Mouse (Mus musculus): ENCODE data around the gene Atp4b. TPM values are rescaled to one million over a fixed set of nuclear protein-coding genes. Genes with fewer than 3 reads are reported as not detected.

The Atp4b gene
- not detected for polyA plus RNA-seq (2017; shearing (Covaris generic))

GRCm38 (mm10) chr8:13396725-13397124 lies at the start of gene Atp4b:
Gene Atp4b (minus strand): TSS chr8:13396825.

GRCm38 (mm10) chr8:13434889-13435288 lies 38.3 kb upstream of the Atp4b start, which contains the start of gene Tmem255b:
Gene Tmem255b (plus strand): TSS chr8:13435189.

GRCm38 (mm10) chr8:13404666-13405131 lies 8.1 kb upstream of the Atp4b start, which contains the start of gene Grk1:
Gene Grk1 (plus strand): TSS chr8:13405081.

DNA sequence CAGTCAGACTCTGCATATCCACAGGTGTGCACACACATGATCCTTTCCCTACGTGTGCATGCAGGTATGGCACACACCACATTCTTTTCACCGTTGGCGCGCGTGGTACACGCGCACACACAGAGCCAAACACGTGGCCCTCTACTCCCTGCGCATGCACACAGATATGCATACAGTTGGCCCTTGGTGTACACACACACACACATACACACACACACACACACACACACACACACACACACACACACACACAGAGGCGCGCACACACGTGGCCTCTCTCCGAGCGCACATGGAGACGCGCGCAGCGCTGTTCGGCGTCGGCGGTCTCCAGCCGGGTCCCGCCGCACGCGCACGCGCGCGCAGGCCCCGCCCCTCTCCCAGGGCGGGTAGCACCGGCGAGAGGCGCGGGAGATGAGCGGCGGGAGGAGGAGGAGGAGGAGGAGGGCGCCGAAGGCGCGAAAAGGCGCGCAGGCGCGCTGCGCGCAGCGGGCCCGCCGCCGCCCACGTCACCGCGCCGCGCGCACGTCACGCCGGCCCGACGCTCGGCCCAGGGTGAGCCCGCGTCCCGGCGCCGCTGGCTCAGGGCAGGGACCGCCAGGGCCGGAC lies 58.3 kb downstream of the Atp4b start, which contains the start of gene Tfdp1:
Gene Tfdp1, plus strand, starts transcription at position 497 of the 606 bp plus-strand sequence.

Other genes with a start within 250 kb of the Atp4b start
- 8.4 TPM for gene Lamp1, start 237.7 kb downstream of the Atp4b start, polyA plus RNA-seq (2017; shearing (Covaris generic))
- 1.6 TPM for gene Grtp1, start 196.2 kb downstream of the Atp4b start, polyA plus RNA-seq (2017; shearing (Covaris generic))
- not detected for gene Adprhl1, start 142.7 kb downstream of the Atp4b start, polyA plus RNA-seq (2017; shearing (Covaris generic))
- 40.5 TPM for gene Dcun1d2, start 108.7 kb downstream of the Atp4b start, polyA plus RNA-seq (2017; shearing (Covaris generic))
- gene Tmco3, start 108.6 kb downstream of the Atp4b start, polyA plus RNA-seq (2017; shearing (Covaris generic)) = 34.9 TPM
- gene Tfdp1, start 58.1 kb downstream of the Atp4b start, polyA plus RNA-seq (2017; shearing (Covaris generic)) = 36.4 TPM
- gene Grk1, start 8.3 kb upstream of the Atp4b start, polyA plus RNA-seq (2017; shearing (Covaris generic)) = not detected
- gene Tmem255b, start 38.4 kb upstream of the Atp4b start, polyA plus RNA-seq (2017; shearing (Covaris generic)) = not detected
- not detected for gene Gas6, start 97.7 kb upstream of the Atp4b start, polyA plus RNA-seq (2017; shearing (Covaris generic))
- gene 1700029H14Rik, start 165.6 kb upstream of the Atp4b start, polyA plus RNA-seq (2017; shearing (Covaris generic)) = not detected

All from CD4-positive, CD25-positive, alpha-beta regulatory T cell, adult 9 weeks (primary cell).